Mouse (Mus musculus): ENCODE data around the gene Rabepk. TPM values are rescaled to one million over a fixed set of nuclear protein-coding genes. Genes with fewer than 3 reads are reported as not detected.
"Not testable (repeated sequence)": the region's sequence is repeated elsewhere in the genome, so short reads cannot be mapped to it uniquely, and the experiment has no call there.

Rabepk gene
- polyA plus RNA-seq, 1 experiment from 2014 or later = 24.6 TPM

- peak overlapping the region; percentile 83 for H3K27ac ChIP-seq (replicated peaks)
- not testable (repeated sequence) for H3K9me3 ChIP-seq, H3K27me3 ChIP-seq
- H3K4me2 ChIP-seq (replicated peaks) = peak overlapping the region; percentile 80
- H3K4me3 ChIP-seq = peak overlapping the region; percentile 57
- peak overlapping the region; percentile 73 for H3K9ac ChIP-seq (replicated peaks)
- ATAC-seq (ENCODE audit: low FRiP score, low read depth) = peak; percentile 57; the same call in 1 of the 2 replicates
- WGBS = under 1% methylated on average over 29 of the region's 32 CpGs
- peaks cover 18% of the 10 kb centered on the region for H3K36me3 ChIP-seq
- H3K4me1 ChIP-seq = peaks cover 22% of the 10 kb centered on the region
These were observed 3.0 kb upstream of the Rabepk start for GRCm38 (mm10) chr2:34802565-34803245.

GRCm38 (mm10) chr2:34801516-34802482, 2.1 kb upstream of the Rabepk start:
- Histone ChIP-seq H3K9ac (replicated peaks) (peak overlapping the region; percentile 73), H3K27me3 (no peaks in the 10 kb centered on the region), H3K4me2 (replicated peaks) (peak overlapping the region; percentile 80), H3K9me3 (no peaks in the 10 kb centered on the region), H3K4me3 (peak overlapping the region; percentile 57), H3K27ac (replicated peaks) (peak overlapping the region; percentile 83), H3K4me1 (peaks cover 22% of the 10 kb centered on the region), H3K36me3 (peaks cover 14% of the 10 kb centered on the region)
- peak; percentile 98 for ATAC-seq (ENCODE audit: low FRiP score, low read depth)
- 5% methylated on average over 39 of the region's 39 CpGs for WGBS

- ATAC-seq (ENCODE audit: low FRiP score, low read depth) = no peak
- WGBS = 83% methylated on average over 7 of the region's 7 CpGs
- H3K9ac ChIP-seq (replicated peaks) = no peak overlapping the region
- H3K36me3 ChIP-seq = peaks cover 3% of the 10 kb centered on the region; the same call in 1 of the 2 replicates
- H3K4me1 ChIP-seq = peaks cover 20% of the 10 kb centered on the region
- no peaks in the 10 kb centered on the region for H3K27me3 ChIP-seq
- H3K9me3 ChIP-seq = no peaks in the 10 kb centered on the region
- no peak overlapping the region for H3K27ac ChIP-seq (replicated peaks)
- H3K4me3 ChIP-seq = 0 out of 2 replicates have a peak overlapping the region, but pooled peaks have one; percentile 60
- H3K4me2 ChIP-seq (replicated peaks) = peak overlapping the region; percentile 78
These were observed 659 bp upstream of the Rabepk start for GRCm38 (mm10) chr2:34800371-34800770.

- WGBS = 94% methylated on average over 7 of the region's 7 CpGs
These were observed 4.3 kb downstream of the Rabepk start for GRCm38 (mm10) chr2:34795426-34795825.

GRCm38 (mm10) chr2:34794511-34794910, 5.2 kb downstream of the Rabepk start:
- 91% methylated on average over 2 of the region's 2 CpGs for WGBS
- Histone ChIP-seq H3K36me3 (peaks cover 21% of the 10 kb centered on the region; the same call in 1 of the 2 replicates), H3K4me3 (no peak overlapping the region), H3K4me2 (replicated peaks) (no peak overlapping the region), H3K9ac (replicated peaks) (no peak overlapping the region), H3K27me3 (no peaks in the 10 kb centered on the region), H3K4me1 (peaks cover 6% of the 10 kb centered on the region), H3K9me3 (no peaks in the 10 kb centered on the region), H3K27ac (replicated peaks) (no peak overlapping the region)
- ATAC-seq (ENCODE audit: low FRiP score, low read depth) = no peak

More at GRCm38 (mm10) chr2:34795426-34795825, 4.3 kb downstream of the Rabepk start:
- no peaks in the 10 kb centered on the region for H3K27me3 ChIP-seq
- no peak overlapping the region for H3K4me3 ChIP-seq
- peaks cover 9% of the 10 kb centered on the region for H3K4me1 ChIP-seq
- H3K9me3 ChIP-seq = no peaks in the 10 kb centered on the region
- no peak overlapping the region for H3K4me2 ChIP-seq (replicated peaks)
- H3K9ac ChIP-seq (replicated peaks) = no peak overlapping the region
- H3K27ac ChIP-seq (replicated peaks) = no peak overlapping the region
- peaks cover 21% of the 10 kb centered on the region; the same call in 1 of the 2 replicates for H3K36me3 ChIP-seq
- ATAC-seq (ENCODE audit: low FRiP score, low read depth) = no peak

DNA sequence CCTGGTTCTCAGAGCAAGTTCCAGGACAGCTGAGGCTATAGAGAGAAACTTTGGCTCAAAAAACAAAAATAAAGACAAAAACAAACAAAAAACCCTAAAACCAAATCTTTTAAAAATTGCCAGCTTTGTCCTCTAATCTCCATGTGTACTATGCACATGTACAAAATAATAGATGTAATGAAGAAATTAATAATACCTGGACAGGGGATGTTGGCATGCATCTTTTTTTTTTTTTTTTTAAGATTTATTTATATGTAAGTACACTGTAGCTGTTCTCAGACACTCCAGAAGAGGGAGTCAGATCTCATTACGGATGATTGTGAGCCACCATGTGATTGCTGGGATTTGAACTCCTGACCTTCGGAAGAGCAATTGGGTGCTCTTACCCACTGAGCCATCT, 7.2 kb downstream of the Rabepk start:
- H3K36me3 ChIP-seq = peaks cover 21% of the 10 kb centered on the region; the same call in 1 of the 2 replicates

GRCm38 (mm10) chr2:34790282-34790681, 9.4 kb downstream of the Rabepk start:
- 93% methylated on average over 8 of the region's 8 CpGs for WGBS
- ATAC-seq (ENCODE audit: low FRiP score, low read depth) = no peak
- H3K27ac ChIP-seq (replicated peaks) = no peak overlapping the region
- H3K4me1 ChIP-seq = no peaks in the 10 kb centered on the region
- no peaks in the 10 kb centered on the region for H3K27me3 ChIP-seq
- no peak overlapping the region for H3K4me3 ChIP-seq
- H3K9me3 ChIP-seq = no peaks in the 10 kb centered on the region
- H3K4me2 ChIP-seq (replicated peaks) = no peak overlapping the region
- no peak overlapping the region for H3K9ac ChIP-seq (replicated peaks)
- peaks cover 25% of the 10 kb centered on the region for H3K36me3 ChIP-seq

More for the DNA sequence above, 7.2 kb downstream of the Rabepk start:
- not testable (repeated sequence) for ATAC-seq (ENCODE audit: low FRiP score, low read depth); H3K4me2 ChIP-seq (replicated peaks); H3K9me3 ChIP-seq; H3K9ac ChIP-seq (replicated peaks); H3K27ac ChIP-seq (replicated peaks); H3K27me3 ChIP-seq; H3K4me3 ChIP-seq; H3K4me1 ChIP-seq
- WGBS = 95% methylated on average over 2 of the region's 2 CpGs

GRCm38 (mm10) chr2:34784085-34784484, 15.6 kb downstream of the Rabepk start:
- no peak overlapping the region for H3K4me3 ChIP-seq
- H3K4me2 ChIP-seq (replicated peaks) = no peak overlapping the region
- H3K36me3 ChIP-seq = peaks cover 46% of the 10 kb centered on the region
- H3K9me3 ChIP-seq = no peaks in the 10 kb centered on the region
- 79% methylated on average over 2 of the region's 2 CpGs for WGBS
- no peak for ATAC-seq (ENCODE audit: low FRiP score, low read depth)
- no peaks in the 10 kb centered on the region for H3K27me3 ChIP-seq
- H3K9ac ChIP-seq (replicated peaks) = no peak overlapping the region
- H3K4me1 ChIP-seq = no peaks in the 10 kb centered on the region
- H3K27ac ChIP-seq (replicated peaks) = no peak overlapping the region

DNA sequence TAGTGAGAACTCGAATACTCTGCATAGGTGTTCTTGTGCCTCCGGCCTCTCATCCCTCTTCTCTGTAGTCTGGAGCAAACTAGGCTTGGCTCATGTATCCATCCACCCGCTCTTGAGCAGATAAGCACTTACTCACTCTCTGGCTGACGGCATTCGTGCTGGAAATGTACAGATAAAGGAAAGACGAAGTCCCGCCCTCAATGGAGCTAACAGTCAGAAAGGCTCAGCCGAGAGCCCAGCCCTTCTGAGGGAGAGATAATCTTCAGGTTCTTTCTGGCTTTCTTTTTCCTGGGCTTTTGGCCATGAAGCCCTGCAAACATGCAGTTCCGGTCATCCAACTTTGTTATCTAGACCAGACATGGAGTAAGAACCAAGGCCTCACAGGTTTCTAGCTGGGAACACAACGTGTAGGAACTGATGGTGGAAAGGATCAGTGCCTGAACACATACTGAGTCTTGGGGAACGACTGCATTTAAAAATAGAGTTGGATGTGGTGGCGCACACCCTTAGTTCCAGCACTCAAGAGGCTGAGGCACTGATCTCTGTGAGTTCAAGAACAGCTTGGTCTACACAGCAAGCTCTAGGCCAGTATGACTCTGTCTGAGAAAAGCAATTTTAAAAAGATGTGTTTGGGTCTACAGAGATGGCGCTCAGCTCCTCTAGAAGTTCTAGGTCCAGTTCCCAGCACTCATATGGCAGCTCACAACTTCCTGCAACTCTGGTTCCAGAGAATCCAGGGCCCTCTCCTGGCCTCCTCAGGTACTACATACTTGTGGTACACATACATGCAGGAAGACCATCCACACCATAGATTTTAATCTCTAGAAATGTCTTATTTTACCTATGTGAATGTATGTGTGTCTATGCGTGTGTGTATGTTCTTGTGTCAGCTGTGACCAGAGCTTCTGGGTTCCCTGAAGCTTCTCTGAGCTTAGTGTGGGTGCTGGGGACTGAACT, 16.4 kb downstream of the Rabepk start:
- Histone ChIP-seq H3K4me2 (replicated peaks) (no peak overlapping the region), H3K4me3 (no peak overlapping the region), H3K9me3 (no peaks in the 10 kb centered on the region), H3K36me3 (peaks cover 54% of the 10 kb centered on the region), H3K9ac (replicated peaks) (no peak overlapping the region), H3K4me1 (no peaks in the 10 kb centered on the region), H3K27ac (replicated peaks) (no peak overlapping the region), H3K27me3 (no peaks in the 10 kb centered on the region)
- no peak for ATAC-seq (ENCODE audit: low FRiP score, low read depth)
- 96% methylated on average over 14 of the region's 14 CpGs for WGBS

- WGBS = 67% methylated on average over 1 of the region's 1 CpGs
- Histone ChIP-seq H3K27ac (replicated peaks) (no peak overlapping the region), H3K36me3 (peaks cover 73% of the 10 kb centered on the region), H3K9me3 (no peaks in the 10 kb centered on the region), H3K27me3 (no peaks in the 10 kb centered on the region), H3K4me3 (no peak overlapping the region), H3K4me1 (peaks cover 43% of the 10 kb centered on the region), H3K9ac (replicated peaks) (no peak overlapping the region), H3K4me2 (replicated peaks) (peak overlapping the region; percentile 70; the same call in 1 of the 2 replicates)
- ATAC-seq (ENCODE audit: low FRiP score, low read depth) = no peak
These were observed 22.4 kb downstream of the Rabepk start for GRCm38 (mm10) chr2:34777237-34777868.

DNA sequence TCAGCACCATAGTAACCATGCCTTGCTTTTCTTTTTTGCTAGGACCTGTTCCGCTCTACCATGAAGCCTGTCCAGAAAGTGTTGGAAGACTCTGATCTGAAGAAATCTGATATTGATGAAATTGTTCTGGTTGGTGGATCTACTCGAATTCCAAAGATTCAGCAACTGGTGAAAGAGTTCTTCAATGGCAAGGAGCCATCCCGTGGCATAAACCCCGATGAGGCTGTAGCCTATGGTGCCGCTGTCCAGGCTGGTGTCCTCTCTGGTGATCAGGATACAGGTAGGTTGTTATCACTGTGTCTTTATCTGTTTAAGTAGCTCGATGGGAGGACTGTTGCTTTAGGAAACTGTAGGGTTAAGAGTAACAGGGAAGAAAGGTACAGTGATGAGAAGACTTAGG, 25.2 kb downstream of the Rabepk start:
- Histone ChIP-seq H3K4me2 (replicated peaks) (peak overlapping the region; percentile 70), H3K4me1 (peaks cover 49% of the 10 kb centered on the region), H3K36me3 (peaks cover 61% of the 10 kb centered on the region), H3K9ac (replicated peaks) (no peak overlapping the region), H3K4me3 (peak overlapping the region; percentile 99; the same call in 1 of the 2 replicates), H3K9me3 (no peaks in the 10 kb centered on the region), H3K27ac (replicated peaks) (no peak overlapping the region), H3K27me3 (no peaks in the 10 kb centered on the region)
- ATAC-seq (ENCODE audit: low FRiP score, low read depth) = no peak
- WGBS = 94% methylated on average over 6 of the region's 6 CpGs

Measured in midbrain, embryonic 12.5 days (tissue).